Mouse (Mus musculus): Measurements from ENCODE around the gene Myo15. TPM values are rescaled to one million over a fixed set of nuclear protein-coding genes. Genes with fewer than 3 reads are reported as not detected.
A peak's percentile ranks its signal among the peaks of the same experiment; 100 is the strongest.

Myo15 gene
- polyA plus RNA-seq, 1 experiment from 2014 or later = 0.13 TPM

DNA sequence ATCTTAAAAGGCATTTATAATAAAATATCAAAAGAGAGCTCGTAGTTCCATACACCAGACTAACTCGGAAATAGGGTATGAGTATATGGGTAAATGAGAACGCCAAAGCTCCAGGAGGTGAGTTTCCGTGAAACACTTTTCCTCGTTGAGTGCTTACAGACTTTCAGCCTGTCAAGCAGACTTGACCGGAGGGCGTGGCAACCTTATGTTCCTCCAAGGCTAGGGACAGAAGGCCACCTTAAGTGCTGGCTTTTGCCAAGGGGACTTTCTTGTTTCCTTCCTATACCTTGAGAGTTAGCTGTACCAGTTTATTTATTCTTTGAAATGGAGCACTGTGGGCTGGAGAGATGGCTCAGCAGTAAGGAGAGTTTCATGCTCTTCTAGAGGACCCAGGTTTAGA, 29.0 kb upstream of the Myo15 start:
- Histone ChIP-seq H3K4me3 (ENCODE audit: low read length) (no peak overlapping the region), H3K4me1 (ENCODE audit: control insufficient read depth, insufficient read depth, low read length) (no peaks in the 10 kb centered on the region), H3K36me3 (ENCODE audit: control insufficient read depth, insufficient read depth) (peaks cover 41% of the 10 kb centered on the region), H3K4me2 (ENCODE audit: low read depth, low read length) (no peak overlapping the region), H3K27me3 (ENCODE audit: control insufficient read depth, insufficient read depth, low read length) (no peaks in the 10 kb centered on the region), H3K9me3 (replicated peaks; ENCODE audit: control insufficient read depth, low read length) (no peaks in the 10 kb centered on the region), H3K27ac (ENCODE audit: low read length) (no peak overlapping the region), H3K9ac (ENCODE audit: low read length) (no peak overlapping the region)
- 55% methylated on average over 7 of the region's 7 CpGs for WGBS
- ATAC-seq (replicated peaks; ENCODE audit: extremely low read depth, insufficient read depth, low FRiP score) = no peak

DNA sequence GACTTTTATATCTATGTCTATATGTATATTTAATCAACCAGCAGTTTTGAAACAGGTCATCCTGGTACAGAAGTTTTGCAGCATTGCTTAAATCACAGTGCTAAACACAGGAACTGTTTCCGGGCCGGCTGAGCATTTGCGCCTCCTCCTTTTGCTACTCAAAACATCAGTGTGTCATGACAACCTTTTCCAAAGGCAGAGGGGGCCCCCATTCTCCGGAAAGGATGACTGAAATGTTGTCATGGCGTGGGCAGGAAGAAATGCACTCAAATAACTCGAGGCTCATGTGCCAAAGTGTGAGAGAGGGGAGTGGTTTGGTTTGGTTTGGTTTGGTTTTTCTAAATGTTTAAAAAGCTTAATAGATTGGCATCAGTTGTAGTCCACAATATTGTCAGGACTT, 26.2 kb upstream of the Myo15 start:
- H3K27ac ChIP-seq (ENCODE audit: low read length) = no peak overlapping the region
- H3K36me3 ChIP-seq (ENCODE audit: control insufficient read depth, insufficient read depth) = peaks cover 23% of the 10 kb centered on the region
- no peak overlapping the region for H3K4me2 ChIP-seq (ENCODE audit: low read depth, low read length)
- no peak overlapping the region for H3K9ac ChIP-seq (ENCODE audit: low read length)
- WGBS = 92% methylated on average over 6 of the region's 6 CpGs
- no peaks in the 10 kb centered on the region for H3K27me3 ChIP-seq (ENCODE audit: control insufficient read depth, insufficient read depth, low read length)
- ATAC-seq (replicated peaks; ENCODE audit: extremely low read depth, insufficient read depth, low FRiP score) = no peak
- H3K4me3 ChIP-seq (ENCODE audit: low read length) = no peak overlapping the region
- no peaks in the 10 kb centered on the region for H3K4me1 ChIP-seq (ENCODE audit: control insufficient read depth, insufficient read depth, low read length)
- no peaks in the 10 kb centered on the region for H3K9me3 ChIP-seq (replicated peaks; ENCODE audit: control insufficient read depth, low read length)

DNA sequence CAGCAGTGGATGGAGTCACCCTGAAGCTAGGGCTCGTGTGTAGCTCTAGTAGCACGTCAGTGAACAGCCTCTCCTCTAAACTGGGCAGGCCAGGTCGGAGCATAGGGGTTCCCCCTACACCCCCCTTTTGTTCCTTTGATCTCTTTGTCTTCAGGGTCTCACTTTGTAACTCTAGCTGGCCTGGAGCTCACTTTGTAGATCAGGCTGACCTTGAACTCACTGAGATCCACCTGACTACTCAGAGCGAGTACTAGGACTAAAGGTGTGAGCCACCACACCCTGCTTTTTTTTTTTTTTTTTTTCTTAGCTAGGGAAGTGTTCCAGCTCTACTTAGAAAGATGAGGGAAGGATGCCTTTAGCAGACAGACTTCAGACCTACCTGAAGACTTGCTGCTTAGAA, 25.1 kb upstream of the Myo15 start:
- no peak for ATAC-seq (replicated peaks; ENCODE audit: extremely low read depth, insufficient read depth, low FRiP score)
- H3K4me1 ChIP-seq (ENCODE audit: control insufficient read depth, insufficient read depth, low read length) = no peaks in the 10 kb centered on the region
- H3K36me3 ChIP-seq (ENCODE audit: control insufficient read depth, insufficient read depth) = peaks cover 23% of the 10 kb centered on the region
- H3K9ac ChIP-seq (ENCODE audit: low read length) = no peak overlapping the region
- WGBS = 70% methylated on average over 4 of the region's 4 CpGs
- H3K9me3 ChIP-seq (replicated peaks; ENCODE audit: control insufficient read depth, low read length) = no peaks in the 10 kb centered on the region
- no peak overlapping the region for H3K4me2 ChIP-seq (ENCODE audit: low read depth, low read length)
- H3K27ac ChIP-seq (ENCODE audit: low read length) = no peak overlapping the region
- no peak overlapping the region for H3K4me3 ChIP-seq (ENCODE audit: low read length)
- H3K27me3 ChIP-seq (ENCODE audit: control insufficient read depth, insufficient read depth, low read length) = no peaks in the 10 kb centered on the region

DNA sequence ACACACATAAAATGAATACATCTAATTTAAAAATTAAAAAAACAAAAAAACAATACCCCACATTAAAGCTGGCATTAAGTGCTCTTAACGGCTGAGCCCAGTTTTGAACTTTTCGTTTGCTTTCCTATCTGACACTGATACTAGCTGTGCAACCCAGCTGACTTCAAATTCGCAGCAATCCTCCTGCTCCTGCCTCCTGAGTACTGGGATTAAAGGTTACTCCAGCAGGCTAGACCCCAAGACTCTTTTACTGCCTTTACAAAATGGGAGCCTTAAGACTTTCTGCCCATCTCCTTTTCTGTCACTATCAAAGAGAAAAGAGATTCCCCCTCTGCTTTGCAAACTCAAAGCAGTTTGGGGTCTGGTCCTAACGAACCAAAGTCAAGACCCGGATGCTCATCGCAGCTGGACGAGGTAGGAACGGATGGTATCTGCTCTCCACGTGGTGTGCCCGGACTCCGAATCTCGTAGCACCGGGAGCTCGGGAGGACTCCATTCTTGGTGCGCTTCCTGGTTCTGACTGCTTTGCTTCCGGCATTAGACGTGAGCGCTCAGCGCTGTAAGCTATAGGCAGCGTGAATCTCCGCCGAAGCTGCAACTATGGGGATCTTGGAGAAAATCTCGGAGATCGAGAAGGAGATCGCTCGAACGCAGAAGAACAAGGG, 14.9 kb upstream of the Myo15 start, which contains the start of gene Drg2:
Drg2 (plus strand) TSS at position 512 of the 665 bp plus-strand sequence.
- H3K4me3 ChIP-seq (ENCODE audit: low read length) = peak within 1 kb of the TSS; percentile 68
- no peaks in the 10 kb centered on the region for H3K9me3 ChIP-seq (replicated peaks; ENCODE audit: control insufficient read depth, low read length)
- H3K27me3 ChIP-seq (ENCODE audit: control insufficient read depth, insufficient read depth, low read length) = no peaks in the 10 kb centered on the region
- peak within 1 kb of the TSS; percentile 89 for H3K4me2 ChIP-seq (ENCODE audit: low read depth, low read length)
- H3K4me1 ChIP-seq (ENCODE audit: control insufficient read depth, insufficient read depth, low read length) = peaks cover 10% of the 10 kb centered on the region
- peak within 1 kb of the TSS; percentile 80 for H3K9ac ChIP-seq (ENCODE audit: low read length)
- peak; percentile 86 for ATAC-seq (replicated peaks; ENCODE audit: extremely low read depth, insufficient read depth, low FRiP score)
- H3K36me3 ChIP-seq (ENCODE audit: control insufficient read depth, insufficient read depth) = peaks cover 10% of the 10 kb centered on the region
- peak within 1 kb of the TSS; percentile 71 for H3K27ac ChIP-seq (ENCODE audit: low read length)
- 4% methylated on average over 27 of the region's 27 CpGs for WGBS

DNA sequence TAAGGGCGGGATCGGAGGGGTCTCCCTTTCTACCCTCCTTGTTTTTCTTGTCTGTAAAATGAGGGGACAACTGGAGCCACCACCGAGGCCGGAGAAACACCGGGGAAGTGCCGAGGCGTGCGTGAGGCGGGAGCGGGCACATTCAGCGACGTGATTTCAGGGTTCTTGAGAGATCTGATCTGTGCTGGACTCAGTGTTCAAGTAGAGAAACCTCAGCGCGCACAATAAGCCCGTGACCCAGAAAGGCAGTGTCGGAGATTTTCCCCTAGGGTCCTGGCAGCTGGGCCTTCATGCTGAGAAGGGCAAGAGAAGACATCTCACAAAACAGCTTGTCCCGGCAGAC, 14.4 kb upstream of the Myo15 start:
- Histone ChIP-seq H3K9ac (ENCODE audit: low read length) (peak overlapping the region; percentile 80), H3K4me2 (ENCODE audit: low read depth, low read length) (peak overlapping the region; percentile 89), H3K4me3 (ENCODE audit: low read length) (peak overlapping the region; percentile 68), H3K4me1 (ENCODE audit: control insufficient read depth, insufficient read depth, low read length) (peaks cover 10% of the 10 kb centered on the region), H3K9me3 (replicated peaks; ENCODE audit: control insufficient read depth, low read length) (no peaks in the 10 kb centered on the region), H3K36me3 (ENCODE audit: control insufficient read depth, insufficient read depth) (peaks cover 15% of the 10 kb centered on the region), H3K27me3 (ENCODE audit: control insufficient read depth, insufficient read depth, low read length) (no peaks in the 10 kb centered on the region), H3K27ac (ENCODE audit: low read length) (peak overlapping the region; percentile 71)
- ATAC-seq (replicated peaks; ENCODE audit: extremely low read depth, insufficient read depth, low FRiP score) = no peak
- WGBS = under 1% methylated on average over 17 of the region's 17 CpGs

DNA sequence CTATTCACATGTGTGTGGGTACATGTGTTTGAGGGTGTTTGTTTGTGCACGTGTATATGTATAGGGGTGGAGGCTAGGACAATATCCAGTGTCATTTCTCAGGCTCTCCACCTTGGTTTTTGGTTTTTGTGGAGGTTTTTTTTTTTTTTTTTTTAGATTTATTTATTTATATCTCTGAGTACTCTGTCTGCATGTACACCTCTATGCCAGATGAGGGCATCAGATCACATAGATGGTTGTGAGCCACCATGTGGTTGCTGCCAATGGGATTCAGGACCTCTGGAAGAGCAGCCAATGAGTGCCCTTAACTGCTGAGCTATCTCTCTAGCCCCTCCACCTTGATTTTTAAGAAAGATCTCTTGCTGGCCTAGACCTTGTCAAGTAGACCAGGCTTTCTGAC, 11.2 kb upstream of the Myo15 start:
- 86% methylated on average over 1 of the region's 1 CpGs for WGBS
- peaks cover 44% of the 10 kb centered on the region for H3K36me3 ChIP-seq (ENCODE audit: control insufficient read depth, insufficient read depth)
- no peak for ATAC-seq (replicated peaks; ENCODE audit: extremely low read depth, insufficient read depth, low FRiP score)

DNA sequence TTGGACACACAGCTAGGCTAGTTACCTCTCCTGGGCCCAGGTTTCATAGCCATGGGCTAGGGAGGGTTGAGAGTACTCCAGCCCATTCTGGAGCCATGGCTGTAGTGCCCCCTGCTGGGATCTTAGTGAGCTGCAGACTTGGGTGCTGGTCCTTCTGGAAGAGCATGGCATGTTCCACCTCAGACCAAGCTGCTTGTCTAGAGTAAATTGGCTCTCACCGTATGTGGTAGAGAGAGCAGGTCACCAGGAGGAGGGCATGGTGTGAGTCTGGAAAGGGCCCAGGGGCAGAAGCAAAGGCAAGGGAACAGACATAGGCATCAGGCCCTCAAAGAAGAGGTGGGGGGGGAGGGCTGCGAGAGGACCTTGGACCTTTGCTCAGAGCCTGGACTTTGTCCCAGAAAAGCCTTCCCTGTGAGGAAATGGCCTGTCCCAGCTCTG, 3.2 kb upstream of the Myo15 start:
- no peak overlapping the region for H3K9ac ChIP-seq (ENCODE audit: low read length)
- no peak overlapping the region for H3K27ac ChIP-seq (ENCODE audit: low read length)
- no peak overlapping the region for H3K4me3 ChIP-seq (ENCODE audit: low read length)
- no peak for ATAC-seq (replicated peaks; ENCODE audit: extremely low read depth, insufficient read depth, low FRiP score)
- H3K4me2 ChIP-seq (ENCODE audit: low read depth, low read length) = no peak overlapping the region
- no peaks in the 10 kb centered on the region for H3K4me1 ChIP-seq (ENCODE audit: control insufficient read depth, insufficient read depth, low read length)
- no peaks in the 10 kb centered on the region for H3K9me3 ChIP-seq (replicated peaks; ENCODE audit: control insufficient read depth, low read length)
- WGBS = 89% methylated on average over 2 of the region's 2 CpGs
- peaks cover 55% of the 10 kb centered on the region for H3K36me3 ChIP-seq (ENCODE audit: control insufficient read depth, insufficient read depth)
- no peaks in the 10 kb centered on the region for H3K27me3 ChIP-seq (ENCODE audit: control insufficient read depth, insufficient read depth, low read length)

More for the DNA sequence above, 11.2 kb upstream of the Myo15 start:
- Histone ChIP-seq H3K4me2 (ENCODE audit: low read depth, low read length) (no peak overlapping the region), H3K4me1 (ENCODE audit: control insufficient read depth, insufficient read depth, low read length) (peaks cover 10% of the 10 kb centered on the region), H3K9ac (ENCODE audit: low read length) (no peak overlapping the region), H3K4me3 (ENCODE audit: low read length) (no peak overlapping the region), H3K27me3 (ENCODE audit: control insufficient read depth, insufficient read depth, low read length) (no peaks in the 10 kb centered on the region), H3K27ac (ENCODE audit: low read length) (no peak overlapping the region), H3K9me3 (replicated peaks; ENCODE audit: control insufficient read depth, low read length) (no peaks in the 10 kb centered on the region)

DNA sequence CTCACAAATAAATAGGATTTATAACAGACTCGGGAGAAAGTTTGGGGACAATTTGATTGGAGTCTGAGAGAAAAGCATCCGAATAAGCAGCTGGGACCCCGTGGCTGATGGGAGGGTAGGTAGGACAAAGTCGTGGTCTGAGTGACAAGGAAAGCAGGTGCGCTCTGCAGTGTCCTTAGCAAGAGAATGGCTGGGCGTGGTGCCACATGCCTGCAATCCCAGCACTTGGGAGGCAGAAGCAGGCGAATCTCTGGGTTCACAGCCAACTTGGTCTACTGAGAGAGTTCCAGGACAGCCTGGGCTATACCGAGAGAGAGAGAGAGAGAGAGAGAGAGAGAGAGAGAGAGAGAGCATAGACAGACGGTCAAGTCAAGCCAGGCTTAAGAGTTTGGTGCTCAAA, 1.6 kb downstream of the Myo15 start:
- H3K4me2 ChIP-seq (ENCODE audit: low read depth, low read length) = no peak overlapping the region
- H3K27ac ChIP-seq (ENCODE audit: low read length) = no peak overlapping the region
- no peak for ATAC-seq (replicated peaks; ENCODE audit: extremely low read depth, insufficient read depth, low FRiP score)
- WGBS = 80% methylated on average over 9 of the region's 9 CpGs
- peaks cover 21% of the 10 kb centered on the region for H3K36me3 ChIP-seq (ENCODE audit: control insufficient read depth, insufficient read depth)
- no peak overlapping the region for H3K9ac ChIP-seq (ENCODE audit: low read length)
- no peak overlapping the region for H3K4me3 ChIP-seq (ENCODE audit: low read length)
- H3K27me3 ChIP-seq (ENCODE audit: control insufficient read depth, insufficient read depth, low read length) = no peaks in the 10 kb centered on the region
- H3K9me3 ChIP-seq (replicated peaks; ENCODE audit: control insufficient read depth, low read length) = no peaks in the 10 kb centered on the region
- no peaks in the 10 kb centered on the region for H3K4me1 ChIP-seq (ENCODE audit: control insufficient read depth, insufficient read depth, low read length)

DNA sequence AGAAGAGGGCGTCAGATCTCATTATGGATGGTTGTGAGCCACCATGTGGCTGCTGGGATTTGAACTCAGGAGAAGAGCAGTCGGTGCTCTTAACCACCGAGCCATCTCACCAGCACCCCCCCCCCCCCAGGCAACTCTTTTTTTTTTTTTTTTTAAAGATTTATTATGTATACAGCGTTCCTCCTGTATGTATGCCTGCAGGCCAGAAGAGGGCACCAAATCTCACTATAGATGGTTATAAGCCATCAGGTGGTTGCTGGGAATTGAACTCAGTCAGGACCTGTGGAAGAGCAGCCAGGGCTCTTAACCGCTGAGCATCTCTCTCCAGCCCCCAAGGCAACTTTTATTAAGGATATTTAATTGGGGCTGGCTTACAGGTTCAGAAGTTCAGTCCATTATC, 5.4 kb downstream of the Myo15 start:
- H3K4me3 ChIP-seq (ENCODE audit: low read length) = no peak overlapping the region
- no peak overlapping the region for H3K4me2 ChIP-seq (ENCODE audit: low read depth, low read length)
- no peak overlapping the region for H3K9ac ChIP-seq (ENCODE audit: low read length)
- H3K27ac ChIP-seq (ENCODE audit: low read length) = no peak overlapping the region
- no peaks in the 10 kb centered on the region for H3K27me3 ChIP-seq (ENCODE audit: control insufficient read depth, insufficient read depth, low read length)
- no peak for ATAC-seq (replicated peaks; ENCODE audit: extremely low read depth, insufficient read depth, low FRiP score)
- H3K9me3 ChIP-seq (replicated peaks; ENCODE audit: control insufficient read depth, low read length) = no peaks in the 10 kb centered on the region
- 0 out of 2 replicates have a peak, but pooled peaks cover 3% of the 10 kb centered on the region for H3K4me1 ChIP-seq (ENCODE audit: control insufficient read depth, insufficient read depth, low read length)
- H3K36me3 ChIP-seq (ENCODE audit: control insufficient read depth, insufficient read depth) = no peaks in the 10 kb centered on the region
- WGBS = 73% methylated on average over 5 of the region's 5 CpGs

Data from heart, embryonic 16.5 days (tissue).